Mouse (Mus musculus): ENCODE data around the gene Bmp2k.

DNA sequence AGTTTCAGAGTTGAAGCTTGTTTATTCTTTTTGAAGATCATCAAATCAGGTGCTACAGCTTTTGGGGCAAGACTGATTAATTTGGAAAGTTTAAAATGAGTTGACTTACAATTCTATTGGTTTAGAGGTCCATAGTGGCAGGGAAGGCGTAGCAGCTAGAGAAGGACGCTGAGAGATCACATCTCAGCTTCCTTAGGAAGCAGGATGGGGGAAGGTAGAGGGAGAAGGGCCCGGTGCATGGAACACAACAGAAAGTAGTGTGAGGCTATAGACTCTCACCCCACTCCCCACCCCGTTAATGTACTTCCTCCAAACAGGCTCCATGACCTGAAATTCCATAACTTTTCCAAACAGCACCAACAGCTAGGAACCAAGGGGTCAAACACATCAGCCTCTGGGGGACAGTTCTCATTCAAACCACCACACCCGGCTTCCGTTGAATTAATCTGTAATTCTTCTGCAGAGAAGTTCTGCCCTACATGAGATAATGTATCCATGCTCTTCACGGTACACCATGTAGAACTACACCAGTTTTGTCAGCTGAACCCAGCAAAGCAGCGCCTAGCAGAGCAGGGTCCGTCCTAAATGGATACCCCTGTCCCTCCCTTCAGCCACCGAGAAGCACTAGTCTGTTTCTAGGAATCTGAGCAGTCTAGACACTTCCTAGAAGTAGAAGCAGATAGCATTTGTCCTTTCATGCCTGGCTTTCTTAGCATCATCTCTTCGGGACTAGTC is 12.3 kb downstream of the Bmp2k start:
- TF ChIP-seq CTCF (IDR thresholded peaks at IDR 0.05; ENCODE audit: low read depth), result no peak
- peak; percentile 73 for TF ChIP-seq EP300 (IDR thresholded peaks at IDR 0.05; ENCODE audit: low read depth)
